11 mouse cellular contexts compared by ENCODE assay signal in genomic region chr17:85485065-85485945, GRCm38 (mm10).
DNase-seq lines count a peak whose midpoint lies in the region; ATAC-seq and TF ChIP-seq lines count a peak whose summit lies in the region.
"Had no signal": no experiment of that assay in that cellular context is flagged by ENCODE, and none has a peak within 500 bp of the region (broad histone marks: within the 10 kb centered on the region; RNA-seq: fewer than 3 reads in every experiment).

No protein-coding gene starts in this region.

- no peaks in the 10 kb centered on the region for H3K9me3 ChIP-seq in heart, embryonic 13.5 days
- H3K9me3 ChIP-seq in embryonic facial prominence, embryonic 11.5 days (replicated peaks; ENCODE audit: control insufficient read depth, low read length) = no peaks in the 10 kb centered on the region
- no peaks in the 10 kb centered on the region for H3K9me3 ChIP-seq in intestine, embryonic 16.5 days (ENCODE audit: control insufficient read depth, low read length)

- H3K4me2 ChIP-seq in heart, embryonic 13.5 days = peak overlapping the region; percentile 61
- peak overlapping the region; percentile 16 for H3K4me2 ChIP-seq in embryonic facial prominence, embryonic 11.5 days (ENCODE audit: low read depth, low read length)
- H3K4me2 ChIP-seq in intestine, embryonic 16.5 days (ENCODE audit: low read depth, low read length) = no peak overlapping the region

- no peak for ATAC-seq in heart, embryonic 13.5 days (ENCODE audit: extremely low read depth, insufficient number of reproducible peaks, low FRiP score, low TSS enrichment)
- no peak for ATAC-seq in embryonic facial prominence, embryonic 11.5 days (replicated peaks; ENCODE audit: insufficient number of reproducible peaks, low FRiP score, low TSS enrichment, low read depth)
- no peak for ATAC-seq in intestine, embryonic 16.5 days

- H3K9ac ChIP-seq in heart, embryonic 13.5 days = no peak overlapping the region
- no peak overlapping the region; the same call in 1 of the 2 replicates for H3K9ac ChIP-seq in embryonic facial prominence, embryonic 11.5 days (replicated peaks; ENCODE audit: low read length)
- no peak overlapping the region for H3K9ac ChIP-seq in intestine, embryonic 16.5 days (ENCODE audit: low read depth, low read length)

- TF ChIP-seq CTCF in gastrocnemius, adult 2 months (IDR thresholded peaks at IDR 0.05) = no peak

- H3K4me1 ChIP-seq in heart, embryonic 13.5 days = peaks cover 21% of the 10 kb centered on the region
- peaks cover 5% of the 10 kb centered on the region; the same call in 1 of the 2 replicates for H3K4me1 ChIP-seq in embryonic facial prominence, embryonic 11.5 days (ENCODE audit: control insufficient read depth, insufficient read depth, low read length)
- H3K4me1 ChIP-seq in intestine, embryonic 16.5 days (ENCODE audit: control insufficient read depth, insufficient read depth, low read length) = peaks cover 3% of the 10 kb centered on the region; the same call in 1 of the 2 replicates

- no peaks in the 10 kb centered on the region for H3K36me3 ChIP-seq in heart, embryonic 13.5 days
- no peaks in the 10 kb centered on the region for H3K36me3 ChIP-seq in embryonic facial prominence, embryonic 11.5 days (replicated peaks; ENCODE audit: control insufficient read depth, insufficient read depth, low read depth, low read length)
- H3K36me3 ChIP-seq in intestine, embryonic 16.5 days (ENCODE audit: control insufficient read depth, insufficient read depth, low read length) = no peaks in the 10 kb centered on the region

- 2% methylated on average over 30 of the region's 30 CpGs for WGBS in heart, embryonic 13.5 days
- under 1% methylated on average over 30 of the region's 30 CpGs for WGBS in embryonic facial prominence, embryonic 11.5 days
- 5% methylated on average over 30 of the region's 30 CpGs for WGBS in intestine, embryonic 16.5 days

- intact Hi-C loops in heart, postnatal 25 days (cut with DNase I) = loop anchor here (5.0 to 10.0 kb wide), 2 partner anchors 122 to 199 kb away; partner anchors contain the start of gene Six2
- intact Hi-C loops in gastrocnemius, adult 2 months (cut with DNase I) = no loop called here

- peak overlapping the region; percentile 35; the same call in 1 of the 2 replicates for H3K4me3 ChIP-seq in heart, embryonic 13.5 days
- H3K4me3 ChIP-seq in embryonic facial prominence, embryonic 11.5 days (ENCODE audit: low read depth, low read length) = no peak overlapping the region
- 0 out of 2 replicates have a peak overlapping the region, but pooled peaks have one; percentile 3 for H3K4me3 ChIP-seq in intestine, embryonic 16.5 days (ENCODE audit: low read length)
- H3K4me3 ChIP-seq in gastrocnemius, adult 2 months = no peak overlapping the region

- H3K27me3 ChIP-seq in heart, embryonic 13.5 days (replicated peaks) = peaks cover 99% of the 10 kb centered on the region
- H3K27me3 ChIP-seq in embryonic facial prominence, embryonic 11.5 days (ENCODE audit: control insufficient read depth, insufficient read depth, low read length) = peaks cover 60% of the 10 kb centered on the region
- H3K27me3 ChIP-seq in intestine, embryonic 16.5 days (replicated peaks; ENCODE audit: control insufficient read depth, insufficient read depth, low read length) = peaks cover 57% of the 10 kb centered on the region

- no peak overlapping the region for H3K27ac ChIP-seq in heart, embryonic 13.5 days (replicated peaks)
- 0 out of 2 replicates have a peak overlapping the region, but pooled peaks have one; percentile 24 for H3K27ac ChIP-seq in embryonic facial prominence, embryonic 11.5 days (replicated peaks; ENCODE audit: low read depth, low read length)
- no peak overlapping the region for H3K27ac ChIP-seq in intestine, embryonic 16.5 days (ENCODE audit: low read length)
- no peak overlapping the region for H3K27ac ChIP-seq in gastrocnemius, adult 2 months

- DNase-seq in heart, postnatal 25 days (ENCODE audit: low spot score) = no peak
- no peak for DNase-seq in embryonic facial prominence, embryonic 11.5 days (ENCODE audit: low spot score)
- peak; percentile 60 for DNase-seq in retina, embryonic 14.5 days (ENCODE audit: low spot score)
- no peak for DNase-seq in frontal cortex, postnatal 10 days (ENCODE audit: low spot score in 2 of 2)
- DNase-seq in gastrocnemius, adult 2 months = no peak
- DNase-seq in layer of hippocampus, adult 9-10 months (ENCODE audit: low spot score) = no peak
- DNase-seq: gastrocnemius, postnatal 25 days; lung, adult 2 months; right cerebral cortex, adult 18-20 months had no signal

Comparison
In these comparisons a context has a peak if more than half of its experiments do, and no peak if none do; other contexts are left out.
1. H3K4me3 ChIP-seq: peak in heart, embryonic 13.5 days (single experiment) and intestine, embryonic 16.5 days (single experiment); none in embryonic facial prominence, embryonic 11.5 days (single experiment) and gastrocnemius, adult 2 months (single experiment).